Mouse (Mus musculus): ENCODE measurements at regions not wholly inside any gene's neighbourhood (a gene's known extent, or its start where the extent isn't known, plus 50 kb on each side); places are given as distances from the start of the nearest gene placed in this dataset.

DNA sequence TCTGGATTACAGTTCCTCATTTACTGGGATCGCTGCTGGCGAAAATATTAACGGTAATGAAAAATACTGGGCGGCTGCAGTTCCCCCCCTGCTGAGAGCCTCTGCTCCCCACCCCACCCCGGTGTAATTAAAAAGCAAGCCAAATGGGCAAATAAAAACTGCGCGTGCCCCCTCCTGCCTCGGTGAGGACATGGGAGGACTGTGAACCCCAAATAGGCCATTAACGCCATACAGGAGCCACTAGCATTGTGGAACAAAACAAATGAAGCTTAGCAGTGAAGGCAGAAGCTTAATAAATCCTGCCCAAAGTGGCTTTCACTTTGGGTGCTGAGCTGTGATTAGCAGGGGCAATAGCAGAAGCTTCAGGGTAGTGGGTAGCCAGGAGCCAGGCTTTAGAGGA lies 52.3 kb upstream of the Sdk2 start:
- no peak for TF ChIP-seq MAFK (IDR thresholded peaks at IDR 0.05; ENCODE audit: insufficient read depth, low read depth, low read length)
- no peak for TF ChIP-seq ZC3H11A (IDR thresholded peaks at IDR 0.05; ENCODE audit: borderline replicate concordance, low read depth, low read length)
- TF ChIP-seq HCFC1 (IDR thresholded peaks at IDR 0.05; ENCODE audit: borderline replicate concordance, insufficient read depth, low read length), result no peak
- TF ChIP-seq CHD2 (IDR thresholded peaks at IDR 0.05; ENCODE audit: low read depth, low read length), result no peak
- no peak for TF ChIP-seq ZNF384 (IDR thresholded peaks at IDR 0.05; ENCODE audit: low read depth, low read length)

Data from ES-E14 (cell line).